Mouse (Mus musculus) G1E (cell line): Measurements from ENCODE around the gene Rpl32.

ENCODE experiments used
- CTCF ChIP-seq: IDR thresholded peaks from 2 replicates; pipeline ENCODE4 v1.5.1; 2012; ENCODE audit warnings: low read depth, low read length, inconsistent platforms, mixed read lengths
- GATA1 ChIP-seq: IDR thresholded peaks from 2 replicates; pipeline ENCODE4 v1.6.1; 2012; ENCODE audit warnings: borderline replicate concordance, low read length, inconsistent platforms, mixed read lengths

GRCm38 (mm10) chr6:115801811-115802210 lies 6.7 kb downstream of the Rpl32 start:
- TF ChIP-seq CTCF = no peak
- no peak for TF ChIP-seq GATA1
